Mouse (Mus musculus) thymus, adult 2 months (tissue): Measurements from ENCODE around the gene Exoc4.

Experiments used
- CTCF ChIP-seq: fragments of 200-500 bp; IDR thresholded peaks from 2 replicates; pipeline ENCODE4 v1.5.1; 2012; ENCODE audit warnings: mild to moderate bottlenecking, control low read depth, low read length, moderate library complexity, borderline replicate concordance; ENCODE audit not compliant: control insufficient read depth, poor library complexity, insufficient read depth; ENCODE audit errors: extremely low read depth
- POLR2A ChIP-seq: fragments of 200-500 bp; IDR thresholded peaks from 2 replicates; pipeline ENCODE4 v1.6.1; 2012; ENCODE audit warnings: mild to moderate bottlenecking, low read length, control low read depth, moderate library complexity; ENCODE audit not compliant: control insufficient read depth, poor library complexity, insufficient read depth; ENCODE audit errors: extremely low read depth

DNA sequence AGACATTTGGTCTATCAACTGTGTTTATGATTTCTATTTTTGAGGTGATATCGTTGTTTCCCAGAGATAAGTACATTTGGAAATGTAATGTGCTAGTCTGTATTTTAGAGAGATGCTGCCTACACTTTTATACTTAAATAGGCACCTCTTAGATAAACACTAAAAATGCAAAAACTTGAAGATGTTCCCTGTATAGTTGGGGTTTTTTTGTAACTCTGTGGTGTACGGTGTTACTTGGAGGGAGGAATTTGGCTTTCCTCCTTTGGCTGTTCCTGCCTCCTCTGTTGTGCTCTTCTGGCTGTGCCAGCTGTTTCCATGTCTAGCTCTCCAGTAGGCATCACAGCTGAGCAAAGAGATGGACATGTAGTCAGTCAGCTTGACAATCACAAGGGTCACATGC is 638.1 kb downstream of the Exoc4 start:
- TF ChIP-seq CTCF (no peak), POLR2A (no peak)
